Mouse (Mus musculus): Measurements from ENCODE around the gene Zfp335.

GRCm38 (mm10) chr2:164890411-164891049 lies 21.0 kb downstream of the Zfp335 start:
- TF ChIP-seq CHD1 (IDR thresholded peaks at IDR 0.05; ENCODE audit: low read depth, low read length) (no peak), POLR2A (IDR thresholded peaks at IDR 0.05; ENCODE audit: low read depth, low read length) (no peak; the same call in 1 of the 2 replicates), RAD21 (IDR thresholded peaks at IDR 0.05; ENCODE audit: low read depth, low read length) (no peak), CTCF (conservative IDR thresholded peaks at IDR 0.05 in 1 of 2, IDR thresholded peaks at IDR 0.05 in 1 of 2; ENCODE audit: low read depth in 2 of 2, low read length in 2 of 2) (no peak), MAX (IDR thresholded peaks at IDR 0.05; ENCODE audit: low read length) (no peak), MYC (IDR thresholded peaks at IDR 0.05; ENCODE audit: low read depth, low read length) (no peak)
